Mouse (Mus musculus): ENCODE measurements at regions not wholly inside any gene's neighbourhood (a gene's known extent, or its start where the extent isn't known, plus 50 kb on each side); places are given as distances from the start of the nearest gene placed in this dataset.

- no peak for DNase-seq (ENCODE audit: extremely low read depth, insufficient read length, low spot score)
Measured at GRCm38 (mm10) chr8:107642241-107642640, 54.0 kb upstream of the Psmd7 start.

- no peak for DNase-seq (ENCODE audit: extremely low read depth, insufficient read length, low spot score)
Measured at GRCm38 (mm10) chr8:107647936-107648335, 59.7 kb upstream of the Psmd7 start.

GRCm38 (mm10) chr8:107650306-107650705 is 62.0 kb upstream of the Psmd7 start:
- no peak for DNase-seq (ENCODE audit: extremely low read depth, insufficient read length, low spot score)

GRCm38 (mm10) chr8:107651424-107651823 is 63.2 kb upstream of the Psmd7 start:
- no peak for DNase-seq (ENCODE audit: extremely low read depth, insufficient read length, low spot score)

- DNase-seq (ENCODE audit: extremely low read depth, insufficient read length, low spot score) = no peak
Measured at GRCm38 (mm10) chr8:107652226-107652625, 64.0 kb upstream of the Psmd7 start.

- DNase-seq (ENCODE audit: extremely low read depth, insufficient read length, low spot score) = no peak
Measured at GRCm38 (mm10) chr8:107653711-107654110, 65.4 kb upstream of the Psmd7 start.

GRCm38 (mm10) chr8:107656622-107657021 is 68.4 kb upstream of the Psmd7 start:
- no peak for DNase-seq (ENCODE audit: extremely low read depth, insufficient read length, low spot score)

GRCm38 (mm10) chr8:107657741-107658140 is 69.5 kb upstream of the Psmd7 start:
- no peak for DNase-seq (ENCODE audit: extremely low read depth, insufficient read length, low spot score)

GRCm38 (mm10) chr8:107658386-107658785 is 70.1 kb upstream of the Psmd7 start:
- no peak for DNase-seq (ENCODE audit: extremely low read depth, insufficient read length, low spot score)

- no peak for DNase-seq (ENCODE audit: extremely low read depth, insufficient read length, low spot score)
Measured at GRCm38 (mm10) chr8:107660624-107661023, 72.4 kb upstream of the Psmd7 start.

- DNase-seq (ENCODE audit: extremely low read depth, insufficient read length, low spot score) = no peak
Measured at GRCm38 (mm10) chr8:107669608-107670007, 81.3 kb upstream of the Psmd7 start.

- DNase-seq (ENCODE audit: extremely low read depth, insufficient read length, low spot score) = no peak
Measured at GRCm38 (mm10) chr8:107671471-107671870, 83.2 kb upstream of the Psmd7 start.

GRCm38 (mm10) chr8:107672691-107673090 is 84.4 kb upstream of the Psmd7 start:
- DNase-seq (ENCODE audit: extremely low read depth, insufficient read length, low spot score) = no peak

GRCm38 (mm10) chr8:107682066-107682465 is 93.8 kb upstream of the Psmd7 start:
- DNase-seq (ENCODE audit: extremely low read depth, insufficient read length, low spot score) = peak; percentile 75

GRCm38 (mm10) chr8:107684721-107685691 is 96.7 kb upstream of the Psmd7 start:
- DNase-seq (ENCODE audit: extremely low read depth, insufficient read length, low spot score) = no peak

GRCm38 (mm10) chr8:107686936-107687335 is 98.7 kb upstream of the Psmd7 start:
- DNase-seq (ENCODE audit: extremely low read depth, insufficient read length, low spot score) = no peak

- DNase-seq (ENCODE audit: extremely low read depth, insufficient read length, low spot score) = no peak
Measured at GRCm38 (mm10) chr8:107687529-107687928, 99.3 kb upstream of the Psmd7 start.

GRCm38 (mm10) chr8:107689020-107689419 is 100.8 kb upstream of the Psmd7 start:
- DNase-seq (ENCODE audit: extremely low read depth, insufficient read length, low spot score) = no peak

- no peak for DNase-seq (ENCODE audit: extremely low read depth, insufficient read length, low spot score)
Measured at GRCm38 (mm10) chr8:107691251-107691650, 103.0 kb upstream of the Psmd7 start.

GRCm38 (mm10) chr8:107696384-107697346 is 108.4 kb upstream of the Psmd7 start:
- no peak for DNase-seq (ENCODE audit: extremely low read depth, insufficient read length, low spot score)

GRCm38 (mm10) chr8:107699307-107699706 is 111.0 kb upstream of the Psmd7 start:
- DNase-seq (ENCODE audit: extremely low read depth, insufficient read length, low spot score) = no peak
